Mouse (Mus musculus): ENCODE results near the gene Xrcc5. TPM values are rescaled to one million over a fixed set of nuclear protein-coding genes. Genes with fewer than 3 reads are reported as not detected.

Gene Xrcc5
- polyA plus RNA-seq, 2 experiments, result 22.6 to 41.8 TPM

DNA sequence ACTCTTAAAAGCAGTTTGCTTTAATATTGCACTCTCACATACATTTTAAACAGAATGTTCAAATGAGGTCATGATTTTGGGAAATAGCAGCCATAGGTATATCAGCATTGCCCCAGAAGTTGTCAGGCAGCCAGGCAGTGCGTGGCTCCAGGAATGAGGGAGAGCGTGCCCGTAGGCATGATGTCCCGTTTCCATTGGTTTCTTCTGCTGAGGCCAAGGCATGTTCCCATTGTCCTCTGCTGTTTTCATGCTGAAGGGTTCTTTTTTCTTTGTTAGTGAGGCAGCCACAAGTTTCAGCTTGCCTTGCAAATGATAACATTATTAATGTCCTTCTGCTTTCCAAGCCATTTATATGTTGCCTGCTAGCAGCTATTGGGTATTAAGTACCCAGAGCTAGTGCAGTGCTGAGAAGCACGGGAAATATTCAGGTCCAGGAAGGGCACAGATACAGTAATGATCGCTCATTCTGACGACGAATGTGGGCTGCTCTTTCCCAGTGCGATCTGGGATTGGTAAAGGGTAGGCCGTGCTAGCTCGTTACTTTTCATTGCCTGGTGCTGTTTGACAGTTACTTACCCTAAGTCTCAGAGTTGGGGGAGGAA lies 72.6 kb downstream of the Xrcc5 start:
- Histone ChIP-seq H3K9ac (ENCODE audit: low read depth, low read length, severe bottlenecking) (no peak overlapping the region), H3K4me2 (replicated peaks; ENCODE audit: low read depth, low read length, severe bottlenecking) (no peak overlapping the region), H3K27me3 (ENCODE audit: control insufficient read depth, insufficient read depth, low read length) (no peaks in the 10 kb centered on the region), H3K9me3 (ENCODE audit: control insufficient read depth, low read length) (no peaks in the 10 kb centered on the region), H3K4me3 (replicated peaks; ENCODE audit: low read length) (no peak overlapping the region), H3K27ac (replicated peaks; ENCODE audit: low read depth, low read length) (no peak overlapping the region), H3K36me3 (ENCODE audit: control insufficient read depth, insufficient read depth, low read length) (0 out of 2 replicates have a peak, but pooled peaks cover 5% of the 10 kb centered on the region), H3K4me1 (ENCODE audit: control insufficient read depth, insufficient read depth, low read length) (no peaks in the 10 kb centered on the region)
- no peak for DNase-seq (ENCODE audit: low spot score)
- WGBS, result 80% methylated on average over 11 of the region's 11 CpGs
- no peak for ATAC-seq (ENCODE audit: low FRiP score, low read depth)
- TF ChIP-seq POLR2A (IDR thresholded peaks at IDR 0.05; ENCODE audit: borderline replicate concordance, extremely low read depth, insufficient read depth, insufficient read length), result no peak

DNA sequence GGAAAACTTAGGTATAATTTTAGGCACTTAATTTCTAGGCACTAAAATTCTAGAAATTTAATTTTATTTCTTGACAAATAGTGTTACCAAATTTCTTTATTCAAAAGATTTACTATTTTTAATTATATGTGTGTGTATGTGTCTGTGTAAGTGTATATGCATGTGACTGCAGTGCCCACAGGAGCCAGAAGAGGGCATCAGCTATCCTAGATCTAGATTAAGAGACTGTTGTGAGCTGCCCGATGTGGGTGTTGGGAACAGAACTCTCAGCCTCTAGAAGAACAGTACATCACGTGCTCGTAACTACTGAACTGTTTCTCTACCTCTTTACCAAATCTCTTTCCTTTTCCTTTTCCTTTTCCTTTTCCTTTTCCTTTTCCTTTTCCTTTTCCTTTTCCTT lies 73.3 kb downstream of the Xrcc5 start:
- no peak for ATAC-seq (ENCODE audit: low FRiP score, low read depth)
- WGBS, result 98% methylated on average over 3 of the region's 3 CpGs
- no peak for TF ChIP-seq POLR2A (IDR thresholded peaks at IDR 0.05; ENCODE audit: borderline replicate concordance, extremely low read depth, insufficient read depth, insufficient read length)

DNA sequence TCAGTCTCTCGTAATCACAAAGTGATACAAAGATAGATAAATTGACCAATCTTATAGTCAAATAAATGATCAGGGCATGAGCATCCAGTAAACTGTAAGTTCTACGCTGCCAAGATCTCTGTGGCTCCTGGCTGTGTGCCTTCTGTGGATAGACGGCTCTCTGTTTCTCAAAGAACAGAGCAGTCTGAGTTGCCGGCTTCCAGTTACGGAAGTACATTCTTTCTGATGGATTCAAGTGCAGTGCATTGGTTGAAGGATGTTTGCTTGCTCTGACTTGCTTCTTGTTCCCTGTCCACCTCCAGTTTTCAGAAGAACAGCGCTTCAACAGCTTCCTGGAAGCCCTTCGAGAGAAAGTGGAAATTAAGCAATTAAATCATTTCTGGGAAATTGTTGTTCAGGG lies 75.8 kb downstream of the Xrcc5 start:
- 79% methylated on average over 7 of the region's 7 CpGs for WGBS
- no peak for DNase-seq (ENCODE audit: low spot score)
- no peak for TF ChIP-seq POLR2A (IDR thresholded peaks at IDR 0.05; ENCODE audit: borderline replicate concordance, extremely low read depth, insufficient read depth, insufficient read length)
- Histone ChIP-seq H3K36me3 (ENCODE audit: control insufficient read depth, insufficient read depth, low read length) (peaks cover 28% of the 10 kb centered on the region), H3K4me1 (ENCODE audit: control insufficient read depth, insufficient read depth, low read length) (no peaks in the 10 kb centered on the region), H3K27me3 (ENCODE audit: control insufficient read depth, insufficient read depth, low read length) (no peaks in the 10 kb centered on the region), H3K9ac (ENCODE audit: low read depth, low read length, severe bottlenecking) (no peak overlapping the region), H3K9me3 (ENCODE audit: control insufficient read depth, low read length) (no peaks in the 10 kb centered on the region), H3K4me2 (replicated peaks; ENCODE audit: low read depth, low read length, severe bottlenecking) (no peak overlapping the region), H3K27ac (replicated peaks; ENCODE audit: low read depth, low read length) (no peak overlapping the region), H3K4me3 (replicated peaks; ENCODE audit: low read length) (no peak overlapping the region)
- ATAC-seq (ENCODE audit: low FRiP score, low read depth), result no peak

More for the DNA sequence above, 73.3 kb downstream of the Xrcc5 start:
- Histone ChIP-seq H3K4me2 (replicated peaks; ENCODE audit: low read depth, low read length, severe bottlenecking) (no peak overlapping the region), H3K9me3 (ENCODE audit: control insufficient read depth, low read length) (no peaks in the 10 kb centered on the region), H3K27me3 (ENCODE audit: control insufficient read depth, insufficient read depth, low read length) (no peaks in the 10 kb centered on the region), H3K4me3 (replicated peaks; ENCODE audit: low read length) (no peak overlapping the region), H3K27ac (replicated peaks; ENCODE audit: low read depth, low read length) (no peak overlapping the region), H3K9ac (ENCODE audit: low read depth, low read length, severe bottlenecking) (no peak overlapping the region), H3K4me1 (ENCODE audit: control insufficient read depth, insufficient read depth, low read length) (no peaks in the 10 kb centered on the region), H3K36me3 (ENCODE audit: control insufficient read depth, insufficient read depth, low read length) (peaks cover 8% of the 10 kb centered on the region; the same call in 1 of the 2 replicates)
- DNase-seq (ENCODE audit: low spot score), result no peak

DNA sequence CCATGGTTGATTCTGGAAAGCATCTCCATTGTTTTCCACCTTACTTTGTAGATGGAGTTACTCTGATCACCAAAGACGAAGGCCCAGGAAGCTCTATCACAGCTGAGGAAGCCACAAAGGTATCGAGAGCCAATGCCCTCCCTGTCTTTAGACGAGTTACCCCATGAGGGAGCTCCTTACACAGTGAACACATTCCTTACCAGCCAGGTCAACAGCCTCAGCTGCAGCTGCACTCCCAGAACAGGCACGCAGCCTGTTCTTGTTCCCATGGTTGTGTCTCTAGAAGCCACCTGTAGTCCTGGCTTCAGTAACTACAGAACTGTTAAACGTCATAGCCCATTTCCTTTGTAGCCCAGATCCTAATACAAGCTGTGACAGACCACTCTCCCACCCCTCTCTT lies 76.4 kb downstream of the Xrcc5 start:
- no peak overlapping the region for H3K4me2 ChIP-seq (replicated peaks; ENCODE audit: low read depth, low read length, severe bottlenecking)
- no peak overlapping the region for H3K9ac ChIP-seq (ENCODE audit: low read depth, low read length, severe bottlenecking)
- DNase-seq (ENCODE audit: low spot score), result no peak
- no peaks in the 10 kb centered on the region for H3K27me3 ChIP-seq (ENCODE audit: control insufficient read depth, insufficient read depth, low read length)
- peaks cover 31% of the 10 kb centered on the region for H3K36me3 ChIP-seq (ENCODE audit: control insufficient read depth, insufficient read depth, low read length)
- no peak overlapping the region for H3K27ac ChIP-seq (replicated peaks; ENCODE audit: low read depth, low read length)
- no peaks in the 10 kb centered on the region for H3K4me1 ChIP-seq (ENCODE audit: control insufficient read depth, insufficient read depth, low read length)
- 71% methylated on average over 5 of the region's 5 CpGs for WGBS
- H3K9me3 ChIP-seq (ENCODE audit: control insufficient read depth, low read length), result no peaks in the 10 kb centered on the region
- no peak for ATAC-seq (ENCODE audit: low FRiP score, low read depth)
- no peak overlapping the region for H3K4me3 ChIP-seq (replicated peaks; ENCODE audit: low read length)
- TF ChIP-seq POLR2A (IDR thresholded peaks at IDR 0.05; ENCODE audit: borderline replicate concordance, extremely low read depth, insufficient read depth, insufficient read length), result no peak

DNA sequence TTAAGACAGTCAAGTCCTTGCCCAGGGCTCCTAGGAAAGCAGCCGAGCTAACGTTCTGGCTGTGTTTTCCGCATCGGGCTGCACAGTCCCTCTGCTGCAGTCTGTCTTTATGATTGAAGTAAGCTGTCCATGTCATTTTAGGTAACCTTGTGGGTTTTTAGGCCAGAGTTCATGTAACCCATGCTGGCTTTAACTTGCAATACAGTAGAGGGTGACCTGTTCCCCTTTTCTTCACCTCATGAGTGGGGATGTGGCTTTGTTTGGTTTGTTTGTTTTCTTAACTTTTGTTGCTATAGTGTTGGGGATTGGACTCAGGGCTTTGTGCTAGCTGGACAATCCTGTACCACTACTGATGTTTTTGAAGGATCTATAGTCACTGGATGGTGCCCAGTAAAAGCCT lies 83.2 kb downstream of the Xrcc5 start:
- peaks cover 36% of the 10 kb centered on the region for H3K36me3 ChIP-seq (ENCODE audit: control insufficient read depth, insufficient read depth, low read length)
- 63% methylated on average over 4 of the region's 4 CpGs for WGBS
- ATAC-seq (ENCODE audit: low FRiP score, low read depth) (no peak), DNase-seq (ENCODE audit: low spot score) (no peak)
- H3K4me3 ChIP-seq (replicated peaks; ENCODE audit: low read length), result no peak overlapping the region
- no peak overlapping the region for H3K27ac ChIP-seq (replicated peaks; ENCODE audit: low read depth, low read length)
- TF ChIP-seq POLR2A (IDR thresholded peaks at IDR 0.05; ENCODE audit: borderline replicate concordance, extremely low read depth, insufficient read depth, insufficient read length), result no peak
- H3K9me3 ChIP-seq (ENCODE audit: control insufficient read depth, low read length), result no peaks in the 10 kb centered on the region
- no peak overlapping the region for H3K9ac ChIP-seq (ENCODE audit: low read depth, low read length, severe bottlenecking)
- H3K4me1 ChIP-seq (ENCODE audit: control insufficient read depth, insufficient read depth, low read length), result no peaks in the 10 kb centered on the region
- no peak overlapping the region for H3K4me2 ChIP-seq (replicated peaks; ENCODE audit: low read depth, low read length, severe bottlenecking)
- no peaks in the 10 kb centered on the region for H3K27me3 ChIP-seq (ENCODE audit: control insufficient read depth, insufficient read depth, low read length)
